ENCODE assay signal across 25 mouse cellular contexts in the genomic region with DNA sequence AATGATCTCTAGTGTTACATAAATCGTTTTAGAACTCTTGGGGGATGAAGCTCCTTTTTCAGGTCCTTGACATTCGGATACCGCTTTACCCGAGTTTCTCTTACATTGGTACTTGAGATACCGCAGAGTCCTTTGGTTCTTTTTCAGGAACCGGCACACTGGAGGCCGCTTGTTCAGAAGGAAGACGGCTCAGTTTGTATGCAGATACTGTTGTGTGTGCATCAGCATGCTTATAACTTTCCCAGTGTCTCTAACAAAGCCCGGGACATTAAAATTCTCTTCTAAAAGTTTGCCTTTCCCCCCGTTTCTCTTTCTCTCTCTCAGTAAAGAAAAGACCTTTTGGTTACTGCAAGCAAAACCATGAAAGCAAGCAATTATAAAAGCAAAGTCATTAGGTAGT.
"Had no signal": no experiment of that assay in that cellular context is flagged by ENCODE, and none has a peak within 500 bp of the region (broad histone marks: within the 10 kb centered on the region; RNA-seq: fewer than 3 reads in every experiment).

No protein-coding gene starts in this region.

- H3K27me3 ChIP-seq: heart, embryonic 12.5 days; hindbrain, embryonic 12.5 days; intestine, embryonic 15.5 days; kidney, embryonic 15.5 days; limb, embryonic 12.5 days; liver, embryonic 13.5 days; liver, embryonic 15.5 days had no signal

- H3K4me3 ChIP-seq: gastrocnemius, adult 2 months; heart, embryonic 10.5 days; heart, embryonic 12.5 days; hindbrain, embryonic 12.5 days; intestine, embryonic 15.5 days; kidney, embryonic 15.5 days; left cerebral cortex, adult 2 months; limb, embryonic 10.5 days; limb, embryonic 12.5 days; liver, embryonic 13.5 days; liver, embryonic 15.5 days had no signal

- ATAC-seq: inflammation-experienced regulatory T-cells, adult 6 months; intestine, embryonic 15.5 days; intestine, postnatal 0 days had no signal

- H3K9me3 ChIP-seq: heart, embryonic 10.5 days; hindbrain, embryonic 12.5 days; intestine, embryonic 15.5 days; kidney, embryonic 15.5 days; limb, embryonic 10.5 days; limb, embryonic 12.5 days; liver, embryonic 13.5 days; liver, embryonic 15.5 days had no signal

- DNase-seq: gastrocnemius, adult 2 months; gastrocnemius, postnatal 10 days; gastrocnemius, postnatal 25 days; heart, adult 18-20 months; heart, postnatal 10 days; heart, postnatal 4 days; kidney, adult 18-20 months; kidney, postnatal 14 days; layer of hippocampus, adult 9-11 months; liver; liver, embryonic 13.5 days had no signal

- H3K36me3 ChIP-seq: hindbrain, embryonic 12.5 days; intestine, embryonic 15.5 days; liver, embryonic 15.5 days had no signal

- H3K27ac ChIP-seq: gastrocnemius, adult 2 months; heart, embryonic 10.5 days; hindbrain, embryonic 12.5 days; hindbrain, embryonic 14.5 days; intestine, embryonic 15.5 days; kidney, embryonic 15.5 days; kidney, postnatal 0 days; left cerebral cortex, adult 2 months; limb, embryonic 10.5 days; limb, embryonic 12.5 days; liver, embryonic 13.5 days; liver, embryonic 15.5 days had no signal

- H3K4me1 ChIP-seq: heart, embryonic 10.5 days; heart, embryonic 12.5 days; hindbrain, embryonic 12.5 days; intestine, embryonic 15.5 days; kidney, embryonic 15.5 days; limb, embryonic 10.5 days; liver, embryonic 13.5 days; liver, embryonic 15.5 days had no signal

- H3K9ac ChIP-seq: heart, embryonic 12.5 days; hindbrain, embryonic 12.5 days; hindbrain, embryonic 14.5 days; intestine, embryonic 15.5 days; kidney, embryonic 15.5 days; limb, embryonic 12.5 days; liver, embryonic 13.5 days; liver, embryonic 15.5 days had no signal

- H3K4me2 ChIP-seq: heart, embryonic 12.5 days; hindbrain, embryonic 12.5 days; hindbrain, embryonic 14.5 days; intestine, embryonic 15.5 days; kidney, embryonic 15.5 days; limb, embryonic 12.5 days; liver, embryonic 11.5 days; liver, embryonic 13.5 days; liver, embryonic 15.5 days had no signal
